Mouse (Mus musculus): Measurements from ENCODE around the gene Crygd.

Crygd gene

GRCm38 (mm10) chr1:65043433-65043832 lies 19.8 kb downstream of the Crygd start:
- no peak for DNase-seq (ENCODE audit: low spot score)

DNA sequence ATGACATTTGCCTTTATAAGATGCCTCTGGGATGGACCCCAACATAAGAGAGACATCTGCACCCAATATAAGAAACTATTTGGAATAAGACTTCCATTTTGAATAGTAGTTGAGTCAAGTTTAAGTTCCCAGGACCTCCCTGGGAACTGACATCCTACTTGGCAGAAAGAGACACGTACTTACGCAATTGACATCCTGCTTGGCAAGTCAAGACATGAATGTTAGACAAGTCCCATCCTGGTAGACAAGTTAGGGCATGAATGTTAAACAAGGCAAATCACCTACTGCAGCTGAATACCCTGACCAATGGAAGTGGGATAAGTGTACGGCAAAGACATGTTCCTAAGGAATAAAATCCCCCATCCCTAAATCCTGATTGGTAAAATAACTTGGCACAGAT lies 21.4 kb downstream of the Crygd start:
- no peak for DNase-seq (ENCODE audit: low spot score)

- no peak for DNase-seq (ENCODE audit: low spot score)
Observed at GRCm38 (mm10) chr1:65040806-65041205, 22.4 kb downstream of the Crygd start.

DNA sequence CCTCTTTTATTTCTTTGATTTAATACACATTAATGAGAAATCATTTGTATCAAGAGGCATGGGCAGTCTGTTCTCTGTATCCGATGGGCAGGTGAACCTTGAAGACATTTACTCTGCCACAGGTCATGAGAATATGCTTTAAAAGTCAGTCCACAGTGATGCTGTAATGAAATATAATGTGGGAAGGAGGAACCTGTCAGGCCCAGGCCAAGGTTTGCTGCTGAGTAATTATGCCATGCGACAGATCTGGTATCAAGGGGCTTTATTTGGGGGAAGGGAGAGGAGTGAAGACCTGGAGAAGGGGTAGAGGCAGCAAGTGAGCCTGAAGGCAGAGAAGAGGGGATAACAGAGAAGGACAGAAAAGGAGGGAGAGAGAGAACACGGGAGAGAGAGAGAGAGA lies 23.6 kb downstream of the Crygd start:
- no peak for DNase-seq (ENCODE audit: low spot score)

- no peak for DNase-seq (ENCODE audit: low spot score)
Observed at GRCm38 (mm10) chr1:65037542-65037941, 25.7 kb downstream of the Crygd start.

DNA sequence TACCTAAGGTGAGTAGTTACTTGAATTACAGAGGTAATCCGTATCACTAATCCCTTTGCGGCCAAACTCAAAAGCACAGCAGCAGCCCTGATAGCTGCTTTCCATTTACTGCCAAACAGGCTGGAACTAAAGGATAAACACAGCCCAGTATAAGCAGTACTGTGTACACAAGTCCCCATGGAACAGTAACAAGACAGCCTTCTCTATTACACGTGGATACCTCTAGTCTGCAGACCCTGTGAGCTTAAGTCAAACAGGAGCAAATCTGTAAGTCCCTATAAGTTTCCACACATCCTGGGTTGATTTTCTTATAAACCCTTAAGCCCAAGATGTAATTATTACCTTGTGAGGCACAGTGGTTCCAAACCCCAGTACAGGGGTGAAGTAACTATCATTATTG lies 27.7 kb downstream of the Crygd start:
- no peak for DNase-seq (ENCODE audit: low spot score)

DNA sequence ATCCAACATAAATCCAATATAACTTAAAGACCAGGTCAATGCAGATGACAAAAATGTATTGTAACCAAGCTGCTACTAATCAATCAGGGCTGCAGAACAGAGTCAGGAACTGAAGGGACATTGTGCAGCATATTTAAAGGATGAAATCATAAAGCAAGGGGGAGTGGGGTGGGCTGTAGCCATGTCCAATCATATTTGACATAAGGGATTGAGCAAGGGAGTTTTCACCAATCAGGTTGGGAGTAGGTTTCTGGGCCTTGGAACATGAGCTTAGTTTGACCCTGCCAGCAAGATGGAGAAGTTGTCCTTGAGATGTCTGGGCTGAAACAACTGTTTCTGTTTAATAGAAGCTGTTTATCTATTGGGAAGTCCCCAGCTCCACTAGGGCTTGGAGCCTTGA lies 30.6 kb downstream of the Crygd start, which contains the start of gene Akr1cl:
TSS of gene Akr1cl (minus strand) at position 119 of the 400 bp plus-strand sequence.
- no peak for DNase-seq (ENCODE audit: low spot score)

DNA sequence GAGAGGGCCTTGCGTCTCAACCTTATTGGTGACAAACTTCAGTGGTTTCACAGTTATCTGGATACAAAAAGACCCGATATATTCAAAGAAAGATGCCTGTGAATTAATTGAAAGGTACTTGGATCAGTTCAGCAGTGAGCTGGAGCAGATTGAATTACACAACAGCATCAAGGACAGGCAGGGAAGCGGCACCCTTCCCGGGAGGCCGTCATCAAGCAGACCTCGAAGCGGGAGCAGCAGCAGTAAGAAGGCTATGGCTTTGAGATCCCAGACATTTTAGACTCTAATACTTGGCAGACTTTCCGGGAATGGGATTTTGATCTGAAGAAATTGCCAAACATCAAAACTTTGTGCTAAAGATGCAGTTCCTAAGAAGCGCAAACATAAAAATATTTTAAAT lies 35.0 kb downstream of the Crygd start:
- no peak for DNase-seq (ENCODE audit: low spot score)

- DNase-seq (ENCODE audit: low spot score) = no peak
Observed at GRCm38 (mm10) chr1:65012726-65013125, 50.5 kb downstream of the Crygd start.
